Mouse (Mus musculus): ENCODE measurements around the gene Tcp11x2. TPM values are rescaled to one million over a fixed set of nuclear protein-coding genes. Genes with fewer than 3 reads are reported as not detected.
A peak's percentile ranks its signal among the peaks of the same experiment; 100 is the strongest.

Tcp11x2 gene
- polyA plus RNA-seq, 1 experiment from 2014 or later, result not detected

DNA sequence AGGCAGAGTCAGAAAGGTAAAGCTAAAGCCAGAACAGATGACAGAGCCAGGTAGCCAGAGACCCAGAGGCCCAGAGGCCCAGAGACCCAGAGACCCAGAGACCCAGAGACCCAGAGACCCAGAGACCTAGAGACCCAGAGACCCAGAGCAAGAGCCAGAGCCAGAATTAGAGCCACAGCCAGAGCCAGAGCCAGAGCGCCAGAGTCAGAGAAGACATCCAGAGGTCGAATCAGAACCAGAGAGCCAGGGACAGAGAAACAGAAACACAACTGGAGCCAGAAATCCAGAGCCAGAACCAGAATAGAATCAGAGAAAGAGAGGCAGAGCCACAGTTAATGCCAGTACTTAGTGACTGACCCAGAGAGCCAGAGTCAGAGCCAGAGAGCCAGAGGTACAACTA lies 11.7 kb downstream of the Tcp11x2 start:
- Histone ChIP-seq H3K27ac (ENCODE audit: low read length) (no peak overlapping the region), H3K4me3 (ENCODE audit: low read depth, low read length) (no peak overlapping the region), H3K27me3 (ENCODE audit: control insufficient read depth, insufficient read depth, low read depth, low read length) (no peaks in the 10 kb centered on the region), H3K4me2 (ENCODE audit: low read length) (no peak overlapping the region), H3K36me3 (ENCODE audit: control insufficient read depth, insufficient read depth, low read length) (no peaks in the 10 kb centered on the region), H3K9me3 (replicated peaks; ENCODE audit: control insufficient read depth, low read length, poor library complexity, severe bottlenecking) (no peaks in the 10 kb centered on the region), H3K9ac (ENCODE audit: low read depth, low read length) (no peak overlapping the region), H3K4me1 (ENCODE audit: control insufficient read depth, insufficient read depth, low read length) (no peaks in the 10 kb centered on the region)
- 73% methylated on average over 2 of the region's 2 CpGs for WGBS
- no peak for ATAC-seq

GRCm38 (mm10) chrX:135652173-135652772 lies 41.3 kb downstream of the Tcp11x2 start:
- Histone ChIP-seq H3K36me3 (ENCODE audit: control insufficient read depth, insufficient read depth, low read length) (no peaks in the 10 kb centered on the region), H3K4me2 (ENCODE audit: low read length) (peak overlapping the region; percentile 16; the same call in 1 of the 2 replicates), H3K9ac (ENCODE audit: low read depth, low read length) (no peak overlapping the region), H3K4me3 (ENCODE audit: low read depth, low read length) (no peak overlapping the region), H3K27me3 (ENCODE audit: control insufficient read depth, insufficient read depth, low read depth, low read length) (no peaks in the 10 kb centered on the region), H3K4me1 (ENCODE audit: control insufficient read depth, insufficient read depth, low read length) (no peaks in the 10 kb centered on the region), H3K27ac (ENCODE audit: low read length) (no peak overlapping the region), H3K9me3 (replicated peaks; ENCODE audit: control insufficient read depth, low read length, poor library complexity, severe bottlenecking) (no peaks in the 10 kb centered on the region)
- 35% methylated on average over 9 of the region's 9 CpGs for WGBS
- ATAC-seq, result peak; percentile 87

DNA sequence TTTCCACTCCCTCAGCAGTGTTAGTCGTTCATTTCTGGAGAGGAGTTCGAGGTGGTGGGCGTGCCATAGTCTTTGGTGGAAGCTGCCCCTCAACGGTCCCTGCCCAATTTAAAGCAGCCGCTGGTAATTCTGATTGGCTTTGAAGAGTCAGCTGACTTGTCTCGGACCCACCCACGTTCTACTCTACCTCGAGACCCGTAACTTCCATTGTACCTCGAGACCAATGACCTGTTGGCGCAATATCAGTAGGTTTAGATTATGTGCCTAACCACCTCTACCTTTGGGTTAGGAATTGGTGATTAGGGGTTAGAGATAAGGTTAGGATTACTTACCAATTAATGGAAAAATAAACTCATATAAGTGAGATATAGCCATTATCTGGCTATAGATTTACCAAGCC lies 66.0 kb downstream of the Tcp11x2 start, which contains the start of gene Prame:
Prame (minus strand) TSS at position 101 of the 400 bp plus-strand sequence.
- Histone ChIP-seq H3K9ac (ENCODE audit: low read depth, low read length) (no peak within 1 kb of the TSS), H3K36me3 (ENCODE audit: control insufficient read depth, insufficient read depth, low read length) (no peaks in the 10 kb centered on the region), H3K9me3 (replicated peaks; ENCODE audit: control insufficient read depth, low read length, poor library complexity, severe bottlenecking) (no peaks in the 10 kb centered on the region), H3K4me3 (ENCODE audit: low read depth, low read length) (no peak within 1 kb of the TSS), H3K27me3 (ENCODE audit: control insufficient read depth, insufficient read depth, low read depth, low read length) (no peaks in the 10 kb centered on the region), H3K27ac (ENCODE audit: low read length) (no peak within 1 kb of the TSS), H3K4me1 (ENCODE audit: control insufficient read depth, insufficient read depth, low read length) (no peaks in the 10 kb centered on the region), H3K4me2 (ENCODE audit: low read length) (no peak within 1 kb of the TSS)
- no peak for ATAC-seq
- WGBS, result 91% methylated on average over 11 of the region's 11 CpGs

Other genes with a start within 250 kb of the Tcp11x2 start
- not detected in 2 replicates for gene AV320801, start 199.2 kb downstream of the Tcp11x2 start, polyA plus RNA-seq (2015; fragmentation: Nextera tagmentation; extraction: Ambion mirVana)
- gene Nxf7, start 95.0 kb downstream of the Tcp11x2 start, polyA plus RNA-seq (2015; fragmentation: Nextera tagmentation; extraction: Ambion mirVana), result not detected in 2 replicates
- not detected in 2 replicates for gene Prame, start 66.1 kb downstream of the Tcp11x2 start, polyA plus RNA-seq (2015; fragmentation: Nextera tagmentation; extraction: Ambion mirVana)
- not detected in 2 replicates for gene Tmsb15a, start 31.5 kb upstream of the Tcp11x2 start, polyA plus RNA-seq (2015; fragmentation: Nextera tagmentation; extraction: Ambion mirVana)
- gene Armcx5, start 48.9 kb upstream of the Tcp11x2 start, polyA plus RNA-seq (2015; fragmentation: Nextera tagmentation; extraction: Ambion mirVana), result 13.4 and 13.7 TPM in 2 replicates
- 298 and 313 TPM in 2 replicates for gene Gprasp1, start 48.9 kb upstream of the Tcp11x2 start, polyA plus RNA-seq (2015; fragmentation: Nextera tagmentation; extraction: Ambion mirVana)
- gene Bhlhb9, start 103.8 kb upstream of the Tcp11x2 start, polyA plus RNA-seq (2015; fragmentation: Nextera tagmentation; extraction: Ambion mirVana), result 129 and 136 TPM in 2 replicates
- 261 and 291 TPM in 2 replicates for gene Gprasp2, start 145.2 kb upstream of the Tcp11x2 start, polyA plus RNA-seq (2015; fragmentation: Nextera tagmentation; extraction: Ambion mirVana)

All from midbrain, embryonic 16.5 days (tissue).